Mouse (Mus musculus) spleen, adult 18-20 months (tissue): Measurements from ENCODE around the gene Commd7.

Experiments
- DNase-seq, 2 experiments: peaks; one replicate each; pipeline ENCODE4 v3.0.0; 2022; ENCODE audit warnings: mixed read lengths in 2 of 2

The Commd7 gene

GRCm38 (mm10) chr2:153618889-153619288 is 13.7 kb downstream of the Commd7 start:
- no peak for DNase-seq

GRCm38 (mm10) chr2:153618439-153618838 is 14.1 kb downstream of the Commd7 start:
- no peak for DNase-seq

- no peak for DNase-seq
Observed at GRCm38 (mm10) chr2:153616893-153617292, 15.7 kb downstream of the Commd7 start.

- no peak for DNase-seq
Observed at GRCm38 (mm10) chr2:153612594-153613281, 19.8 kb downstream of the Commd7 start.

GRCm38 (mm10) chr2:153611743-153612142 is 20.8 kb downstream of the Commd7 start:
- DNase-seq = no peak

- DNase-seq = no peak
Observed at GRCm38 (mm10) chr2:153611241-153611630, 21.3 kb downstream of the Commd7 start.

GRCm38 (mm10) chr2:153610426-153611240 is 21.9 kb downstream of the Commd7 start:
- no peak for DNase-seq

- DNase-seq = peak; percentile 44 to 70
Observed at GRCm38 (mm10) chr2:153609548-153609947, 23.0 kb downstream of the Commd7 start.

GRCm38 (mm10) chr2:153609058-153609457 is 23.5 kb downstream of the Commd7 start:
- DNase-seq = no peak

- DNase-seq = peak; percentile 16 to 44
Observed at GRCm38 (mm10) chr2:153607870-153608515, 24.6 kb downstream of the Commd7 start.

- peak; percentile 22 to 57 for DNase-seq
Observed at GRCm38 (mm10) chr2:153606421-153606820, 26.2 kb downstream of the Commd7 start.

GRCm38 (mm10) chr2:153603724-153604123 is 28.9 kb downstream of the Commd7 start:
- no peak for DNase-seq

GRCm38 (mm10) chr2:153600667-153601648 is 31.6 kb downstream of the Commd7 start:
- DNase-seq = no peak

GRCm38 (mm10) chr2:153600021-153600666 is 32.4 kb downstream of the Commd7 start:
- no peak for DNase-seq

- no peak for DNase-seq
Observed at GRCm38 (mm10) chr2:153597626-153598025, 35.0 kb downstream of the Commd7 start.

GRCm38 (mm10) chr2:153597014-153597413 is 35.6 kb downstream of the Commd7 start:
- DNase-seq = no peak

- DNase-seq = no peak
Observed at GRCm38 (mm10) chr2:153594998-153595397, 37.6 kb downstream of the Commd7 start.

GRCm38 (mm10) chr2:153593186-153593585 is 39.4 kb downstream of the Commd7 start:
- DNase-seq = no peak

- no peak for DNase-seq
Observed at GRCm38 (mm10) chr2:153592056-153593014, 40.2 kb downstream of the Commd7 start.

GRCm38 (mm10) chr2:153586515-153587174 is 45.9 kb downstream of the Commd7 start:
- DNase-seq = peak; percentile 51 to 80
